Mouse (Mus musculus) urinary bladder, postnatal 14 days (tissue): Measurements from ENCODE around the gene Tada2a.

Experiments used
- DNase-seq: peaks from one replicate; pipeline ENCODE4 v3.0.0; 2021; ENCODE audit warnings: low spot score

The Tada2a gene

DNA sequence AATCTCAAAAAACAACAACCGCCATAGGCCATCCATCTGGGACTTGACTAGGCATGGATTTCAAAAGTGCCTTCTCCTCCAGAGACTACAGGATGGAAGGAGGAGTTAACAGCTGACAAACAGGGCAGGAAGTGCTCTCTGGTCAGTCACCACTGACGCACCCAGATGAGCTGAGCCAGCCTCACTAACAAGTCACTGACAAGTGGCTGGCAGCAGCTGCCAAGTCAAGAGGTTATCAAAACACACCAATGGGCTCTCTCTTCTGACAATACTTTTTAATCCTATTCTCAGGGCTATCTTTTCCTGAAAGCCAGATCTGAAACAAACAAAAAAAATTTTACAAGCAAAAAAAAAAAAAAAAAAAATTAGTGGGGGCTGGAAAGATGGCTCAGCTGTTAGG, 66.6 kb downstream of the Tada2a start:
- DNase-seq = no peak

DNA sequence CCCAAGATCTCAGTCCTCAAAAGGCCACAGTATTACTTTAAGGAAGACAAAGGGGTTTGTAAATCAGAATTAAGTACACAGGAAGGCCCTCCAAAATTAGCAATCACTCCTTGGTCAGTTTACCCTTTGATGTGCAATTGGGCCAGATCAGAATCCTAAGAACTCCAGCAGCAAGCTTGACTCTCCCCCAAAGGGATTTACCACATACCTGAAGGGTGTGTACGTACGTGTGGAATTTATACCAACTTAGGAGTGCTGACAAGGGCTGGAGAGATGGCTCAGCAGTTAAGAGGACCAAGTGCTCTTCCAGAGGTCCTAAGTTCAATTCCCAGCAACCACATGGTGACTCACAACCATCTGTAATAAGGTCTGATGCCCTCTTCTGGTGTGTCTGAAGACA, 67.5 kb downstream of the Tada2a start:
- DNase-seq = no peak

DNA sequence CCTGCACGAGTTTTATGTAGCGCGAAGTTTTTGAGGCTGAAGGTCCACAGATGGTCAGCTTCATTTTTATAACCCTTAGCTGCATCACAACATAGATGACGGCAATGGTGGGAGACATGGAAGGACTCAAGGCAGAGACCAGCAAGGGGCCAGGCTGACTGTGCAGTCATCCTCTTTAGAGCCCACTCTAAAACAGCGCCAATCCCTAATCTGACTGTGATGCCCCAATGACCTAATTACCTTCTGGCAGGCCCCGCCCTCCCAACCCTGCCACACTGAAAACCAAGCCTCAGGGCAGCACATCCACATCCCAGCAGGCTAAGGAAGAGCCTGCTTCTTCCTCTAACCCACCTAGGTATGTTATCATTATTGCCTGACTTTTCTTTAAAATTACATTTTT, 68.8 kb downstream of the Tada2a start:
- DNase-seq = no peak

DNA sequence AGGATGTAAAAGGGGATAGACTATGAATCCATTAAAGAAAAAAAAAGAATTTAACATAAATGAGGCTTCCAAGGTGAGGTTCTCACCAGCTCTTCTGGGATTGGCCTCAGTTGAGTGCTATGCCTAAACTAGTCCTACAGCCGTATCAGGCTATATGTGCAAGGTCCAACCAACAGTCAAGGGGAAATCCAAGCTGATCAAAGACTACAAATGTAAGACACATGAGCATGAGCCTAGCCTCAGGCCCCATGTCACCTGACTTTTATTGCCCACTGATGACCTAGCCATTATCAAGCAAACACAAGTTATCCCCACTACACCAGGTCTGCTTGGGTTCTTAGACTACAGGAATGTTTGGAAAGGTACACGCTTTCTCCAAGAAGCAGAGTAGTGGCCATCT, 69.6 kb downstream of the Tada2a start:
- no peak for DNase-seq

DNA sequence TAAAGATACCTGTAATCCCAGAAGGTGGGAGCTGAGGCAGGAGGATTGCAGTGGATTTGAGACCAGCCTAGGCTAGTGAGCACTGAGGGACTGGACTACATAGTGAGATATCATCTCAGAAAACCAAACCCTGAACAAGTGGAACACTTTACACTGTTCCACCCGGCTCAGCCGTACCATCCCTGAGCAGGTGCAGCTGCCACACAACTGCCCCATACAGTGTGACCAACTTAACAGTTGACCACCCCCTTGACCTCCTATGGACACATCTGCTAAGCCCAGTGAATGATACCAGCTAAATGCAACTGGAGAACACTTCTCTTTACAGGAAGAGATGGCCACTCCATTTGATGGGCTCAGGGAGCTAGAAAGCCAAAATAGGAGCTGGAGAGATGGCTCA, 72.0 kb downstream of the Tada2a start:
- no peak for DNase-seq

DNA sequence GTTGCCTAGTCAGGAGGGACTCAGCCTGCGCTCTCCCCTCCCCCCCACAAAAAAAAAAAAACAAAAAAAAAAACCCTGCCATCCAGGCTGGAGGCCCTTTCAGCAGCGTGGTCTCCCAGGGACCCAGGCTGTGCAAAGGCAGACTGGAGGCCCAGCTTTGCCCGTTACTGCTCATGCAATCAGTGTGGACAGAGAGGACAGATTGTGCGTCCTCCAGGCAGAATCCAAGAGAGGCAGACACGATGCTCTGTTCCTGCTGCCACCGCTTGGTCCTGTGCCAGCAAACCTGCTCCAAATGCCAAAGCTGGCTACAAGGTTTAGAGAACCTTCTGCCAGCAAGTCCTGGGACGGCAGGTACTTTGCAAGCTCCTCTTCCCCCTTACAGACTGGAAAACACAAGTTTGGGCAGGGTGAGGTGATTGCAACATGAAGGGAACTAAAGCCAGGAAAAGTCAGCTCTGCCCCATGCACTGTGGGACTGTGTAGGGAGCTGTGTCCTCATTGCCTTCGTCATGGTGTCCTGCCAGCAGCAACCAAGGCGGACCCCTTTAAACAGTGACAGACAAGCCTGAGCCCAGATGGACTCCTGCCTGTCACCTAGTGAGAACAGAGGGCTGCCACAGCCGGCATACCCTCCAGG, 75.8 kb downstream of the Tada2a start:
- DNase-seq = peak; percentile 55

DNA sequence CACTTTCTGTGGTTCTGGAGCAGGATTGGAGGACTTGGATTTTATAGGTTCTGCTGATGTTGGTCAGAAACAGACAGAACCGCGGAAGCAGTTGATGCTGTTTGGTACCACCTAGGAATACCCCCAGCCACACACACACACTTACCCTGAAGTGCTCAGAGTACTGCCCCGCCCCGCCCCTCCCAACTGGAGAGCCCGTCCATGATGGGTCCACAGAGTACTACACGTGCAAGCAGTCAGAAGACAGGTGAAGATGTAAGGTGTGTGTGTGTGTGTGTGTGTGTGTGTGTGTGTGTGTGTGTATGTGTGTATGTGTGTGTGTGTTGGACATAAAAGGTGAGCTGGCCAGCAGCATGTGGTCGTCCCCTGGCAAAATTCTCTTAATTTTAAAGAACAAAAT, 76.3 kb downstream of the Tada2a start:
- DNase-seq = no peak

DNA sequence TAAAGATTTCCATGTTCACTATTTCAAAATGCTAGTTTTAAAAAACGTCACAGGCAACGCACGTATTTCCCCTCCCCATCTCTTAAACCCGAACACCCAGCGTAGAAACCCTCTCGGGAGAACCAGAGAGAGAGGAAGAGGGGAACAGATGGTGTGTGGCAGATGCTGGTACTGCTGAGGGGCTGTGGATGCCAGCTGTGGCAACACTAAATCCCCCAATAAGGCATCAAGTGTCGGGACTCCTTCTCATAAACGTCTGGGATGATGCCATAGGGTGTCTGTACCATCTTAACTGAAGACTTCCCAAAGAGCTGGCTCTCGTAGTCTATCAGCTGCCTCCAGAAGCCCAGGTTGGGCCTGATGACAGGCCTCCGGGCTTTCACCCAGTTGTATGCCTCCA, 81.0 kb downstream of the Tada2a start:
- DNase-seq = no peak

DNA sequence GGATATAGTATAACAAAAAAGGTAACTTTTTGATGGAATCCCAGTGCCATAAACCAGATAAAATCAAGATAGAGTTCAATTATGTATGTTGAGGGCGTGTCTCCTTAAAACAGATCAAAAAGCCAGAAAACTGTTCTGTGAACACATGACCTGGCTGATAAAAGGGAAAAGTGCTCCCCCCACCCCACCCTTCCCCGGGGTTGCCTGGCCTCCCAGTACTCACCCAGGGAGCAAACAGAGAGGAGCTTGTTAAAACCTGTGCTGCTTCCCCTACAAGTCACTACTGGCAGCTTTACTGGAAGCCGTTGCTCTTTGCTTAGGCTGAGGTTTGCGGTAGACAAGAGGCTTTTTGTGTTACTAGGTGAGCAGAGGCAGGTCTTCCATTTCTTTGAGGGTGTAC, 82.1 kb downstream of the Tada2a start:
- peak; percentile 60 for DNase-seq

DNA sequence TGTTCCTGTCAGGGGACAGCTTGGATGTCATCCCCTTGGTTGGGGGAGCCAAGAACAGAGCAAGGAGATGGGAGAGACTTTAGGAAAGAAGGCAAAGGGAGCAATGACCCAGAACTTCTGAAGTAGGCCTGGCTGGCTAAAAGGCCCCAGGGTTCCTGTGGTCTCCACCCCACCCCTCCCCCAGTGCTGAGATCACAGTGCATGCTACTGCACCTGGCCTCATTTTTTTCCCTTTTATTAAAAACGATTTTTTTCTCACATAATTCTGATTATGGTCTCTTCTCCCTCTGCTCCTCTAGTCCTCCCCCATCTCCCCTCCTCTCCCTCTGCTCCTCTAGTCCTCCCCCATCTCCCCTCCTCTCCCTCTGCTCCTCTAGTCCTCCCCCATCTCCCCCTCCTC, 84.4 kb downstream of the Tada2a start:
- DNase-seq = no peak

DNA sequence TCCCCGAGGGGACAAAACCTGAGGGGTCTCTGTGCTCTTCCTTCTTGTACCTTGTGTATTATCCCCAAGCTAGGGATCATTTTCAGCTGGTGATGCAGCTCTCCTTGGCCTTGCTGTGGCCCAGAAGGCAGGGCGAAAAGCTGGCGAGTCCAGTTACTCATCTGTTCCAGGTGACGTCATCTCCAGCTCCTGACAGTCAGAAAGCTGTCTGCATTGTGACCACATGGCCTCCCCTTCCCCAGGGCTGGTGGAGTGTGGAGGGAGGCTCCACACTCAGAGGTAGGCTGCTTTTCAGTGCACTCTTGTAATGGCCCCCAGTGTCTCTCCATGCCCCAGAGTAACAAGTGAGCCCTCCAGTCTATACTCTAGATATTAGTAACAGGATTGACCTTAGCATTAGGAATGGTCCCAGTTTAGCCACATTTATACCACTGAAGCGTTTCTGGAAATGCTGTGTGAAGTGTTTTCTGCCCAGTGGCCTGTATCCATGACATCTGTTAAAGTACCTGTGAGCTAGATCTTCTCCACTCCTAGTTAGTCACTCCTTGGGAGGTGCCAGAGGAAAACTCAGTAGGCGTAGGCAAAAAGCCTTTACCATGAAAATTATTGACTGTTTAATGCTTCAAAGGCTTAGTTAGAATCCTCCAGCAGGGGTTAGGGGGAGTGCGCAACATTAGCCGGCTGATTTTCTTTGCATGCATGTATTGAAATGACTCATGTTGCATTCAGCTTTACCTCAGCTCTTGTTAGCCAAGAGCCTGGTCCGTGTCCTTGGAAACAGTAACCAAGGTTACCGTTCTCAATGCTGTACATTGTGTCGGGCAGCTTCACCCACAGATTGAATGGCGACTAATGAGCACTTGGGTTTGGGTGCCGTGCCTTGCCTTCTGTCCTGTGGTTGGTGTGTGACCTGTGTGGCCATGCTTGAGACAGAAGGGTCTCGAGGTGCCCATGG, 86.3 kb downstream of the Tada2a start:
- DNase-seq = no peak

DNA sequence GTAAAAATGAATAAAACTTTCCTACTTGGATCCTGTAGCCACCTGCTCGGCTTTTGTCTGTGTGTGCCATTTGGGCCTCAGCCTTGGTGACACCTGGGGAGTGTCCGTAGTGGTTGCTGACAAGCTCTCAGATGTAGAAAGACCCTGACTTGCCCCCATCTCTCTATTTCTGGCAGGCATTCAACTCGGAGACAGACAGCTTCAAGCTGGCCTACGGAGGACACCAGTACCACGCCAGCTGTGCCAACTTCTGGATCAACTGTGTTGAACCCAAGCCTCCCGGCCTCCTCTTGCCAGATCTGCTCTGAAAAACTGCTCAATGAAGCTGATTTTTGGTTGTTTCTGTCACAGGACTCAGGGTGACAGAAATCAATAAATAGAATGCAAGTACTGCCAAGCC, 88.8 kb downstream of the Tada2a start:
- no peak for DNase-seq

DNA sequence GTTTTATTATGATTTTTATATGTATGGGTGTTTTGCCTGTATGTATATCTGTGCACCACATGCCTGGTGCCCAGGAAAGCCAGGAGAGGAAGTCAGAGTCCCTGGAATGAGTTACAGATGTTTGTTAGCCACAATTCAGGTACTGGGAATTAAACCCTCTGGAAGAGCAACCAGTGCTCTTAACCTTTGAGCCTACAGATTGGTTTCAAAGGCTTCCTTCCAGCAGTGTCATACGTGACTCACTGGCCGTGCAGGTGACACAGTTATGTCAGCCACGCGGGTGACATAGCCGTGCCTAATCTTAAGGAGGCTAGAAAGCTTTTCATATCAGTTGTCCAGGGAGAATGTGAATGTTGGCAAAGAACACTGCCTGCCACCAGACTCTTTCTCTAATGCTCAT, 95.7 kb downstream of the Tada2a start:
- no peak for DNase-seq

DNA sequence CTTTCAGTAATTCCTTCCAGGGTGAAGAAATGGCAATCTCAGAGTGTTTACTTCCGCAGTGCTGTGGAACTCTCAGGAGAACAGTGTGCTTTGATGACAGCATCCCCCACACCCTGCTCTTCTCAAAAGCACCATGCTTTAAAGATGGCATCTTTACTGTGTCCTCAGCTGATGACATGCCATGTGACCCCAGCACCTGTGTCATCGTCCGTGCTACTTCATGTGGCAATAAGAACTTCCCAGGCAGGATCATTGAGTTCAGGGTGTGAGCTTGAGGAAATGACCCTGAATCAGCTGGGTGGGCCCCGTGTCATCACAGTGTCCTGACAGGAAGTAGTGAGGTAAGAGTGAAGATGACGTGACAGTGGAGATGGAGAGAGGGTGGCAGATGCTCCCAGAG, 96.8 kb downstream of the Tada2a start:
- no peak for DNase-seq

DNA sequence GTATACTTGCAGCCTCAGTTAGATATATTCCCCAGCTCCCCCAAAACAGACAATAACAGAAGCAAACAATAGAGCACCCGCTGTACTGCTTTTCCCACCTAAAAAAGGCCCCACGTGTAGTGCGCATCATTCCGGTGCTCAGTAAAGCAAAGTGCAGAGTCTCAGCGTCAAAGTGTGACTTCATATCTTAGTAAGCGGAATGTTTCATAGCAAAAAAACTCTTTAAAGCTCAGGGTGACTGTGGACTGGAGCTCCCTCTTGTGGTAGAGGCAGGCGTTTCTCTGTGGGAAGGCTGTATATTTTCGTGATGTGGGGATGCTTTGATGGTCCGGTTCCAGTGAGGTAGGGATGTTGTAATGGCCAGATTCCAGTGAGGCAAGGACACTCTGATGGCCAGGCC, 97.4 kb downstream of the Tada2a start:
- peak; percentile 64 for DNase-seq
